Mouse (Mus musculus): Measurements from ENCODE around the gene Lrrc26. TPM values are rescaled to one million over a fixed set of nuclear protein-coding genes. Genes with fewer than 3 reads are reported as not detected.

The Lrrc26 gene
- polyA plus RNA-seq, 1 experiment from 2014 or later, result not detected

DNA sequence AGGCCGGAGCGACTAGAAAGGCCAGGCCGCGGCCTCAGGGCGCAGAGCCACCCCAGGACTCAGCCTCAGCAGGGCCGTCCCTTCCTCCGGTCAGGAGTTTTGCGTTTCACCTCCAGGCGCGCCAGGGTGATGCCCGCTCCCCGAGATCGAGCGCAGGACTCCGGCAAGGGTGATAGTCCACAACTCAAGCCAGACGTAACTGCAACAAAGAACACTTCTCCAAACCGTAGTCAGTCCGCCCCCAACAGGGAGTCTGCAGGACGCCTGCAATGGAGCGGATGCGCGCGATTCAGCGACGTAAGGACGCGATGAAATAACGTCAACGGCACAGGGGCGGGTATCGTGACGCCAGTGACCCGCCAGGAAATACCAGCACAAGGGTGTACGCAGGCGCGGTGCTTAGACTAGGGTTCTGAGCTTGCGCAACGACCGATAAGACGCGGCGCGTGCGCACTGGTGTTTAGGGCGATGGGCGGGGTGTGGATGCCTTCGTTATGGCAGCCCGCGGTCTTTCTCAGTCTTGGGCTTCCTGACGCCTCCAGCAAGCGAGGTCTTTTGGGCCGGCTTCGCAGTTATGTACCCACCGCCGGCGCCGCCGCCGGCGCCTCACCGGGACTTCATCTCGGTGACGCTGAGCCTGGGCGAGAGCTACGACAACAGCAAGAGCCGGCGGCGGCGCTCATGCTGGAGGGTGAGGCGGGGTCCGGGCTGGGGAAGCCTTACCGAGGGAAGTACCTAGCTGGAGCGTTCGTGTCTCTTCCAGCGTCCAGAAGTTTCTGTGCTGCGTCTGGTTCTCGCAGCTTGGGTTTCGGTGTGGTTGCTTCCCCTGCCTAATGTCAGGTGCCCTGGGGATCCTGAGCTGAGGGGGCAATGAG, 42.8 kb downstream of the Lrrc26 start, which contains the start of gene Man1b1:
Gene Man1b1 (plus strand): TSS at position 53 of the 875 bp plus-strand sequence.
- Histone ChIP-seq H3K36me3 (ENCODE audit: control insufficient read depth, insufficient read depth, low read length) (peaks cover 41% of the 10 kb centered on the region), H3K27me3 (ENCODE audit: control insufficient read depth, insufficient read depth, low read length) (no peaks in the 10 kb centered on the region), H3K4me2 (ENCODE audit: low read length) (peak within 1 kb of the TSS; percentile 97), H3K9ac (ENCODE audit: low read length) (peak within 1 kb of the TSS; percentile 93), H3K4me3 (ENCODE audit: control insufficient read depth in 1 of 2, insufficient read depth in 1 of 2, low read depth in 1 of 2, low read length in 2 of 2) (peak within 1 kb of the TSS; percentile 96), H3K27ac (replicated peaks in 1 of 2; ENCODE audit: control insufficient read depth in 1 of 2, insufficient read depth in 1 of 2, low read depth in 2 of 2, low read length in 2 of 2) (peak within 1 kb of the TSS; percentile 83 to 93), H3K4me1 (ENCODE audit: control insufficient read depth in 2 of 2, insufficient read depth in 2 of 2, low read length in 2 of 2) (peaks cover 2 to 14% of the 10 kb centered on the region in 2 experiments; a peak in 3 of 4 replicates), H3K9me3 (ENCODE audit: control insufficient read depth, low read length) (no peaks in the 10 kb centered on the region)
- ATAC-seq (ENCODE audit: insufficient number of reproducible peaks, insufficient read depth, low FRiP score, low read depth), result peak; percentile 98
- under 1% methylated on average over 78 of the region's 78 CpGs for WGBS

- WGBS, result 78% methylated on average over 2 of the region's 2 CpGs
- peak overlapping the region; percentile 96; a peak in 3 of 4 replicates for H3K4me3 ChIP-seq (ENCODE audit: control insufficient read depth in 1 of 2, insufficient read depth in 1 of 2, low read depth in 1 of 2, low read length in 2 of 2)
These were observed 43.9 kb downstream of the Lrrc26 start for GRCm38 (mm10) chr2:25333569-25333968.

GRCm38 (mm10) chr2:25338303-25338702, 48.6 kb downstream of the Lrrc26 start:
- no peak for ATAC-seq (ENCODE audit: insufficient number of reproducible peaks, insufficient read depth, low FRiP score, low read depth)
- H3K4me1 ChIP-seq (ENCODE audit: control insufficient read depth in 2 of 2, insufficient read depth in 2 of 2, low read length in 2 of 2), result peaks cover 0 to 3% of the 10 kb centered on the region in 2 experiments; a peak in 2 of 4 replicates
- no peak overlapping the region for H3K4me3 ChIP-seq (ENCODE audit: control insufficient read depth in 1 of 2, insufficient read depth in 1 of 2, low read depth in 1 of 2, low read length in 2 of 2)
- no peak overlapping the region for H3K27ac ChIP-seq (replicated peaks in 1 of 2; ENCODE audit: control insufficient read depth in 1 of 2, insufficient read depth in 1 of 2, low read depth in 2 of 2, low read length in 2 of 2)
- no peak overlapping the region for H3K9ac ChIP-seq (ENCODE audit: low read length)
- WGBS, result 89% methylated on average over 6 of the region's 6 CpGs
- H3K9me3 ChIP-seq (ENCODE audit: control insufficient read depth, low read length), result no peaks in the 10 kb centered on the region
- peaks cover 93% of the 10 kb centered on the region for H3K36me3 ChIP-seq (ENCODE audit: control insufficient read depth, insufficient read depth, low read length)
- H3K4me2 ChIP-seq (ENCODE audit: low read length), result no peak overlapping the region
- H3K27me3 ChIP-seq (ENCODE audit: control insufficient read depth, insufficient read depth, low read length), result no peaks in the 10 kb centered on the region

More at GRCm38 (mm10) chr2:25333569-25333968, 43.9 kb downstream of the Lrrc26 start:
- H3K27ac ChIP-seq (replicated peaks in 1 of 2; ENCODE audit: control insufficient read depth in 1 of 2, insufficient read depth in 1 of 2, low read depth in 2 of 2, low read length in 2 of 2), result no peak overlapping the region
- peak overlapping the region; percentile 93 for H3K9ac ChIP-seq (ENCODE audit: low read length)
- no peak for ATAC-seq (ENCODE audit: insufficient number of reproducible peaks, insufficient read depth, low FRiP score, low read depth)
- no peaks in the 10 kb centered on the region for H3K9me3 ChIP-seq (ENCODE audit: control insufficient read depth, low read length)
- no peaks in the 10 kb centered on the region for H3K27me3 ChIP-seq (ENCODE audit: control insufficient read depth, insufficient read depth, low read length)
- H3K4me2 ChIP-seq (ENCODE audit: low read length), result peak overlapping the region; percentile 97
- H3K36me3 ChIP-seq (ENCODE audit: control insufficient read depth, insufficient read depth, low read length), result peaks cover 51% of the 10 kb centered on the region
- peaks cover 2 to 14% of the 10 kb centered on the region in 2 experiments; a peak in 3 of 4 replicates for H3K4me1 ChIP-seq (ENCODE audit: control insufficient read depth in 2 of 2, insufficient read depth in 2 of 2, low read length in 2 of 2)

Other genes starting within 250 kb of the Lrrc26 start
- 43.2 and 48.1 TPM in 2 replicates for gene Nsmf, start 235.6 kb upstream of the Lrrc26 start, polyA plus RNA-seq (2014; fragmentation: Nextera tagmentation; extraction: Ambion mirVana)
- not detected in 2 replicates for gene Entpd8, start 209.6 kb upstream of the Lrrc26 start, polyA plus RNA-seq (2014; fragmentation: Nextera tagmentation; extraction: Ambion mirVana)
- not detected in 2 replicates for gene Noxa1, start 194.8 kb upstream of the Lrrc26 start, polyA plus RNA-seq (2014; fragmentation: Nextera tagmentation; extraction: Ambion mirVana)
- 11.9 and 13.9 TPM in 2 replicates for gene Nrarp, start 109.2 kb upstream of the Lrrc26 start, polyA plus RNA-seq (2014; fragmentation: Nextera tagmentation; extraction: Ambion mirVana)
- gene Tor4a, start 93.0 kb upstream of the Lrrc26 start, polyA plus RNA-seq (2014; fragmentation: Nextera tagmentation; extraction: Ambion mirVana), result 6.5 and 8.0 TPM in 2 replicates
- gene Nelfb, start 78.4 kb upstream of the Lrrc26 start, polyA plus RNA-seq (2014; fragmentation: Nextera tagmentation; extraction: Ambion mirVana), result 58.4 and 65.9 TPM in 2 replicates
- gene Stpg3, start 75.3 kb upstream of the Lrrc26 start, polyA plus RNA-seq (2014; fragmentation: Nextera tagmentation; extraction: Ambion mirVana), result not detected in 2 replicates
- 0.93 TPM in 1 of 2 replicates, not detected in the other for gene Fam166a, start 71.2 kb upstream of the Lrrc26 start, polyA plus RNA-seq (2014; fragmentation: Nextera tagmentation; extraction: Ambion mirVana)
- gene Tubb4b, start 65.2 kb upstream of the Lrrc26 start, polyA plus RNA-seq (2014; fragmentation: Nextera tagmentation; extraction: Ambion mirVana), result 342 and 395 TPM in 2 replicates
- gene Slc34a3, start 55.6 kb upstream of the Lrrc26 start, polyA plus RNA-seq (2014; fragmentation: Nextera tagmentation; extraction: Ambion mirVana), result not detected in 2 replicates
- gene Rnf224, start 53.1 kb upstream of the Lrrc26 start, polyA plus RNA-seq (2014; fragmentation: Nextera tagmentation; extraction: Ambion mirVana), result not detected in 2 replicates
- gene Rnf208, start 47.7 kb upstream of the Lrrc26 start, polyA plus RNA-seq (2014; fragmentation: Nextera tagmentation; extraction: Ambion mirVana), result 5.3 and 8.0 TPM in 2 replicates
- not detected in 2 replicates for gene Cysrt1, start 47.5 kb upstream of the Lrrc26 start, polyA plus RNA-seq (2014; fragmentation: Nextera tagmentation; extraction: Ambion mirVana)
- gene AL732309.1, start 43.1 kb upstream of the Lrrc26 start, polyA plus RNA-seq (2014; fragmentation: Nextera tagmentation; extraction: Ambion mirVana), result 1.8 and 2.4 TPM in 2 replicates
- gene Tmem203, start 34.5 kb upstream of the Lrrc26 start, polyA plus RNA-seq (2014; fragmentation: Nextera tagmentation; extraction: Ambion mirVana), result 12.3 and 16.3 TPM in 2 replicates
- 2.3 and 3.1 TPM in 2 replicates for gene Tprn, start 27.3 kb upstream of the Lrrc26 start, polyA plus RNA-seq (2014; fragmentation: Nextera tagmentation; extraction: Ambion mirVana)
- gene Ssna1, start 17.5 kb upstream of the Lrrc26 start, polyA plus RNA-seq (2014; fragmentation: Nextera tagmentation; extraction: Ambion mirVana), result 150 and 163 TPM in 2 replicates
- gene Anapc2, start 17.4 kb upstream of the Lrrc26 start, polyA plus RNA-seq (2014; fragmentation: Nextera tagmentation; extraction: Ambion mirVana), result 70.2 and 71.3 TPM in 2 replicates
- gene Tmem210, start 1.8 kb upstream of the Lrrc26 start, polyA plus RNA-seq (2014; fragmentation: Nextera tagmentation; extraction: Ambion mirVana), result not detected in 2 replicates
- 0.05 TPM in 1 of 2 replicates, not detected in the other for gene Grin1, start 29.3 kb downstream of the Lrrc26 start, polyA plus RNA-seq (2014; fragmentation: Nextera tagmentation; extraction: Ambion mirVana)
- 42.8 and 48.1 TPM in 2 replicates for gene Man1b1, start 42.4 kb downstream of the Lrrc26 start, polyA plus RNA-seq (2014; fragmentation: Nextera tagmentation; extraction: Ambion mirVana)
- 11.5 and 12.4 TPM in 2 replicates for gene Dpp7, start 66.4 kb downstream of the Lrrc26 start, polyA plus RNA-seq (2014; fragmentation: Nextera tagmentation; extraction: Ambion mirVana)
- gene Uap1l1, start 75.8 kb downstream of the Lrrc26 start, polyA plus RNA-seq (2014; fragmentation: Nextera tagmentation; extraction: Ambion mirVana), result 17.6 and 18.3 TPM in 2 replicates
- 14.4 and 17.7 TPM in 2 replicates for gene Sapcd2, start 82.4 kb downstream of the Lrrc26 start, polyA plus RNA-seq (2014; fragmentation: Nextera tagmentation; extraction: Ambion mirVana)
- gene Entpd2, start 106.0 kb downstream of the Lrrc26 start, polyA plus RNA-seq (2014; fragmentation: Nextera tagmentation; extraction: Ambion mirVana), result 0.81 and 0.85 TPM in 2 replicates
- 29.3 and 29.5 TPM in 2 replicates for gene Npdc1, start 109.4 kb downstream of the Lrrc26 start, polyA plus RNA-seq (2014; fragmentation: Nextera tagmentation; extraction: Ambion mirVana)
- gene Fut7, start 133.4 kb downstream of the Lrrc26 start, polyA plus RNA-seq (2014; fragmentation: Nextera tagmentation; extraction: Ambion mirVana), result 0.14 TPM in 1 of 2 replicates, not detected in the other
- 3.8 and 4.3 TPM in 2 replicates for gene Abca2, start 138.8 kb downstream of the Lrrc26 start, polyA plus RNA-seq (2014; fragmentation: Nextera tagmentation; extraction: Ambion mirVana)
- gene Clic3, start 166.9 kb downstream of the Lrrc26 start, polyA plus RNA-seq (2014; fragmentation: Nextera tagmentation; extraction: Ambion mirVana), result 3.8 and 4.6 TPM in 2 replicates
- 31.0 and 32.6 TPM in 2 replicates for gene Paxx, start 171.2 kb downstream of the Lrrc26 start, polyA plus RNA-seq (2014; fragmentation: Nextera tagmentation; extraction: Ambion mirVana)
- 98.5 and 112 TPM in 2 replicates for gene Ptgds, start 180.1 kb downstream of the Lrrc26 start, polyA plus RNA-seq (2014; fragmentation: Nextera tagmentation; extraction: Ambion mirVana)
- gene Lcn12, start 204.0 kb downstream of the Lrrc26 start, polyA plus RNA-seq (2014; fragmentation: Nextera tagmentation; extraction: Ambion mirVana), result not detected in 2 replicates
- gene Fbxw5, start 210.8 kb downstream of the Lrrc26 start, polyA plus RNA-seq (2014; fragmentation: Nextera tagmentation; extraction: Ambion mirVana), result 82.8 and 85.2 TPM in 2 replicates
- 2.9 and 4.9 TPM in 2 replicates for gene C8g, start 211.8 kb downstream of the Lrrc26 start, polyA plus RNA-seq (2014; fragmentation: Nextera tagmentation; extraction: Ambion mirVana)

Data from heart, embryonic 14.5 days (tissue).